Mouse (Mus musculus): ENCODE results near the gene Chst15.
A peak's percentile ranks its signal among the peaks of the same experiment; 100 is the strongest.

The Chst15 gene

GRCm38 (mm10) chr7:132263186-132263585 lies 53.8 kb downstream of the Chst15 start:
- no peak for DNase-seq (ENCODE audit: low spot score in 2 of 2)

DNA sequence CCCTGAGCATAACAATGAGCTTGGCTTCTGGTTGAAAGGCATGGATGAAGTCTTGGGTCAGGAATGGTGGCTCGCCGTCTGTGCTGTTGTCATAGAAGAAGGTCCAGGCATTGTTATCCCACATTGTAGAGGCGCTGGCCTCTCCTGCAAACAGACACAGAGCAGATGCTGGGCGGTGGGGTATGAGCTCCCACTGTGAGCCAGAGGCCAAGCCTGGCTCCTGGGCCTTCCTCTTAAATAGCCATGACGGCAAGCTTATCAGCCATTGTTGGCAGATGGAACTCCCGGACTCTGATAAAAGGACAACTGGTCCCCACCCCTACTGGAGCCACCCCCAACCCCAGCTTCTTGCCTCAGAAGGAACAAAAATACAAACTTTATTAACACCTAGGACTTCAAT lies 54.3 kb downstream of the Chst15 start:
- no peak for DNase-seq (ENCODE audit: low spot score in 2 of 2)

- no peak for DNase-seq (ENCODE audit: low spot score in 2 of 2)
Observed at GRCm38 (mm10) chr7:132261885-132262284, 55.1 kb downstream of the Chst15 start.

- no peak for DNase-seq (ENCODE audit: low spot score in 2 of 2)
Observed at GRCm38 (mm10) chr7:132260632-132261031, 56.4 kb downstream of the Chst15 start.

- DNase-seq (ENCODE audit: low spot score in 2 of 2), result no peak
Observed at GRCm38 (mm10) chr7:132258817-132259216, 58.2 kb downstream of the Chst15 start.

GRCm38 (mm10) chr7:132258216-132258615 lies 58.8 kb downstream of the Chst15 start:
- DNase-seq (ENCODE audit: low spot score in 2 of 2), result no peak

- no peak for DNase-seq (ENCODE audit: low spot score in 2 of 2)
Observed at GRCm38 (mm10) chr7:132253513-132253912, 63.5 kb downstream of the Chst15 start.

GRCm38 (mm10) chr7:132253078-132253477 lies 64.0 kb downstream of the Chst15 start:
- DNase-seq (ENCODE audit: low spot score in 2 of 2), result no peak

GRCm38 (mm10) chr7:132249563-132250119 lies 67.4 kb downstream of the Chst15 start:
- DNase-seq (ENCODE audit: low spot score in 2 of 2), result no peak

DNA sequence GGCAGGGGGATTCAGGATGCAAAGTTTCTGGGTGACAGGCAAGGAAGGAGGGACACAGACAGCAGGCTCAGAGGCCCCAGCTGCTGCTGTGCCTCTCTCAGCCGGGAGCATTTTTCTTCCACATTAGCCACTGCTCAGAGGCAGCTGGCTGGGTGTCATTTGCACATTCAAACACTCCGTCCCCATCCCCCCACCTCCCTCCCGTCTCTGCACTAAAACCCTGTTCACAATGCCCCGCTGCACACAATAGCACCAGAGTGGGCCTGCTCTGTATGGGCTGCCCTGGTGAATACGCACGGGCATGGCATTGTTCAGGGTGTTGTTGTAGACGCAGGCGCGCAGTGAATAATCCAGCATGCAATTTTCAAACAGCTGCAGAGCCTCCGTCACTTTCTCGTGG lies 69.5 kb downstream of the Chst15 start:
- no peak for DNase-seq (ENCODE audit: low spot score in 2 of 2)

DNA sequence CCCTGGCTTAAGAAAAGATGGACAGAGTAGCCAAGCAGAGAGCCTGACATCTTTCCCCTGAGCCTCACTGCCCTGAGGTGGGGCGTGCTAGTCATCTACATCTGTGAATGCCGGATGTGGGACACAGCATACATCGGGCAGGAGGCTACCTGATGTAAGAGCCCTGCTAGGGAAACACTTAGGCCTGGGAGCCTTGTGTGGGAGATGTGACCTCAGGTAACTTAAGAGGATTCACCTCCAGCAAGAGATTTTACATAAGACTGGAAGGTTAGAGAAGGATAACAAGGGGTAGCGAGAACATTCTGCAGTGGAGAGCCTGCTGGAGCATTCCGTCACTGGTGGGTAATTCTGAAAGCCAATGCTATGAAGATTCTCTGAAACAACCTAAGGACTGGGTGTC lies 69.9 kb downstream of the Chst15 start:
- DNase-seq (ENCODE audit: low spot score in 2 of 2), result no peak

GRCm38 (mm10) chr7:132245730-132246129 lies 71.3 kb downstream of the Chst15 start:
- no peak for DNase-seq (ENCODE audit: low spot score in 2 of 2)

DNA sequence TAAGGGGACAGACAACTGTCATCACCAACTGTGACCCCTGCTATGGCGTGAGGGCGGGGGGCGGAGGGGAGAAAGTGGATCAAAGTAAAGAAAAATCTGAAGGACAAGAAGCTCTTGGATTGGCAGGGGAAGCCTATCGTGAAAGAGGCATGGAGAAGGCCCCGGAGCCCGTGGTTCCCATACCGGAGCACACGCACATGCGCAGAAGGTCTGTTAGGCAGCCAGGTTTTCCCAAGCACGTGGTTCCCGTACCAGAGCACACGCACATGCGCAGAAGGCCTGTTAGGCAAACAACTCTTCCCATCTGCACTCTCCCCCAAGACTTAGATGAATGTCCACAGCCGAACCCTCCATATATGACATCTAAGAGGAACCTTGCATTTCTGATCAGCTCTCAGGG lies 72.4 kb downstream of the Chst15 start:
- DNase-seq (ENCODE audit: low spot score in 2 of 2), result no peak

GRCm38 (mm10) chr7:132243225-132243624 lies 73.8 kb downstream of the Chst15 start:
- DNase-seq (ENCODE audit: low spot score in 2 of 2), result no peak

DNA sequence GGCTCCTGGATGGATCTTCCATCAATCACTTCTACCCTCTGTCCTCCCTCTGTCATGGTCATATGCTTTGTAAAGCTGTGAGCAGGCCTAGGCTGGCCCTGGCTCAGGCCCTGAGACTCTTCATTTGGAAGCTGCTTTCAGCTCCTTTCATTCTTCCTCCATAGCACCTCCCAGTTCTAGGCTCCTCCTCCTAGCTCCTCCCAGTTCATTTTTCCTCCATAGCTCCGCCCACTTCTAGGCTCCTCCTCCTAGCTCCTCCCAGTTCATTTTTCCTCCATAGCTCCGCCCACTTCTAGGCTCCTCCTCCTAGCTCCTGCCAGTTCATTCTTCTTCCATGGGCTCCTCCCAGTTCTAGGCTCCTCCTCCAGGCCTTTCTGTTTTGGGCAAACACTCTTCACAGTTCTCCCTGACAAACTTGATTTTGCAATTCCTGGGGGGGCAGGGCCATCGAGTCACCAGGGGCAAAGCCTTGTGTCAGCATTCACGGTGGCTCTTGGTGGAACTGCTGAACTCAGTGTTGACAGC lies 74.3 kb downstream of the Chst15 start:
- DNase-seq (ENCODE audit: low spot score in 2 of 2), result peak; percentile 12 to 34

DNA sequence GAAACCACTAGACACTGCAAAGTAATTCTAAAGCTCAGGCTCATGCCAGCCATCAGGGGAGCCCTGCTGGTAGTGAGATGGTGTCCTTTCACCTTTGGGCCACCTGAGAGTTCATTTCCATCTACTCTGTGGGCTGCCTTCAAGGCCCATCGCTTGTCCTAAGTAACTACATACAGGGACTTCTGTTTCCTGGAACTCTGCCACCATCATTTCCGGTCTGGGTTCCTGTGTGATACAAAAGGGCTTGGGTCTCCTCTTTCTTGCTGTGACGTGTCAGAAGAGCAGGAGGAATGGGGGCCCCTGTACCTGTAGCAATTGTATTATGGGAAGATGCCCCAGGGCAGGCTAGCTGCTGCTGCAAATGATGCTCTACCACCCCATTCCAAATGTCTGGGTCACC lies 78.1 kb downstream of the Chst15 start:
- no peak for DNase-seq (ENCODE audit: low spot score in 2 of 2)

GRCm38 (mm10) chr7:132237191-132237590 lies 79.8 kb downstream of the Chst15 start:
- DNase-seq (ENCODE audit: low spot score in 2 of 2), result no peak

DNA sequence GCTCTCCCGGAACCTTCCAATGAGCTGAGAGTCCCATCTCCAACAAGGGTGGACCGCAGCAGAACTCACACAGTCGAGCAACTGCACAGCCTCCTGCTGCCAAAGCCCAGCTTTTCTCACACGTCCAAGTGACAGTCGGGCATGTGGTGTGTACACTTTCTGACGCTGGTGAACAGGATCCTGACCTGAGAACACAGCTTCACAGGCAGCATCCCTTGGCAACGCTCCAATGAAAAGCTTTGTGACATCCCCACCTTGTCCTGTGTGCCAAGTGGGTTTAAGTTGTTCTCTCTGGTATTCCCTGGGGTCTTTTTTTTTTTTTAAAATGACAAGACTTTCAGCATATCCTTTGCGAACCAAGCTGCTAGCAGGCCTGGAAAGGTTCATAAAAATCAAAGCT lies 80.2 kb downstream of the Chst15 start:
- no peak for DNase-seq (ENCODE audit: low spot score in 2 of 2)

DNA sequence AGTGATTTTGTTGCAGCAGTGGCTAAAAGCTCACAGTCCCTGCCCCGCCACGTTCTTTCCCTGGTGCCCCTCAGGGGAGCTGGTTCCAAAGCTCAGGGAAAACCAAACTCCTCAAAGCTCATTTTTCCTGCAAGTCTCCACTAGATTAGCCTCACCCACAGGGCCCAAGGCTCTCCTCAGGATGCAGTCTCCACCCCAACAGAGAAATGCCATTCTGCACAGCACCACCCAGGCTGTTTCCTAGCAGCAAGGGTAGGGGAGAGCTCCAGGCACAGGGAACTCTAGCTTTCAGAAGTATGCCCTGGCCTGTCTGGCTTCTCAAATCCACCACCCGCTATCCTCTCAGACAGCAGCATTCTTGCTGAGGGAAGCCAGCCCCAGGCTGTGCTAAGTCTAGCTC lies 82.8 kb downstream of the Chst15 start:
- DNase-seq (ENCODE audit: low spot score in 2 of 2), result no peak

DNA sequence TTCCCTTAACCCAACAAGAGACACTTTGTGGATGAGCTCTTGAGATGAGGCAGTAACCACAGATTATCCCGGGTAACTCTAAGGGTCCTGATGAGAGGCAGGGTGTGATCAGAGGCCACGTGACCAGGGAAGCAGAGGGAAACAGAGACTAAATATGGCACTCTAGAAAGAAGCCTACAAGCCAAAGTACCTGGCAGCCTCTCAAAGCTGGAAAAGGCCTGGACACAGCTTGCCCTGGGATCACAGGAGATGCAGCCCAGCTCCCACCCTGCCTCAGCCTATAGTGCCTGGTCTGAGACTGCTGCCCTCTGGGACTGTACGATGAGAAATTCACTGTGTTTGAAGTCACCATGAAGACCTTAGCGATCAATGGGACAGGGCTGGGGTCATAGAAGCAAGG lies 83.3 kb downstream of the Chst15 start:
- DNase-seq (ENCODE audit: low spot score in 2 of 2), result no peak

GRCm38 (mm10) chr7:132232937-132233336 lies 84.1 kb downstream of the Chst15 start:
- DNase-seq (ENCODE audit: low spot score in 2 of 2), result no peak

DNA sequence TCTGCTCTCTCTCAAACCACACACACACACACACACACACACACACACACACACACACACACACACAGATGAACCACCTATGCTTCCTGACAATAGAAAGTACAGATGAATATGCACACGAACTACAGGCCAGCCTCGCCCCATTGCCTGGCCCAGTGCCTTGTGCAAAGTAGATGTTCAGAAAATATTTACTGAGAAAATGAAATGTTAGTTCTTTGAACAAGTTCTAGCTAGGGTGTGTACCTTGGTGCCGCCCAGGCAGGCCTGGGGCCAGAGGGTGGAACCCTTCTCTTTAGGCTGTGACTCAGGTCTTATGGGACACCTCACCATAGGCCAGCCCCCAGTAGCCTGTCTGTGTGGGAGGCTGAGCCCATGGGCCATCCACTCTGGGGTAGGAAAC lies 85.6 kb downstream of the Chst15 start:
- no peak for DNase-seq (ENCODE audit: low spot score in 2 of 2)

DNA sequence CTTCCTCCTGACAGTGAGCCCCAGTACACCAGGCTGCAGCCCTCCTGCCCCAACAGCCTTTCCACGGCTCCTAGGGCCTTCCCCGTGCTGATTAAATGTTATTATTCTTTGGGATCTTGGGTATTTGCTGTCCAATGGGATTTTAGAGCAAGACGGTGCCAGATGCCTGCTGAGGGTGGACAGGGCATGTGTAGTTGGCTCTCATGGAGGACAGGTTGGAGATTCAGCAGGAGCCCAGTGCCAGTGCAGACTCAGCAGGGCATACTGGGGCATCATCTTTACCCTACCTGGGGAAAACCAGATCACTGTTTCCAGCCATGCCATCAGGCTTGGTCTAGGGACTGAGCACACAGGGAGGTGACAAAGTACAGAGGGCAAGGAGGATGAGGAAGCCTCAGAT lies 86.1 kb downstream of the Chst15 start:
- no peak for DNase-seq (ENCODE audit: low spot score in 2 of 2)

GRCm38 (mm10) chr7:132227075-132227640 lies 89.9 kb downstream of the Chst15 start:
- DNase-seq (ENCODE audit: low spot score in 2 of 2), result no peak

Data from natural killer cell, adult 2 months (primary cell).